Mouse (Mus musculus) erythroid progenitor cell, adult 5-6 weeks (primary cell): Measurements from ENCODE around the gene Mag. TPM values are rescaled to one million over a fixed set of nuclear protein-coding genes. Genes with fewer than 3 reads are reported as not detected.
A peak's percentile ranks its signal among the peaks of the same experiment; 100 is the strongest.
"Not testable (repeated sequence)": the region's sequence is repeated elsewhere in the genome, so short reads cannot be mapped to it uniquely, and the experiment has no call there.

Source experiments
- ATAC-seq: replicated peaks from 2 replicates; pipeline ENCODE4 v1.8.0; 2016; ENCODE audit warnings: moderate number of reproducible peaks, mild to moderate bottlenecking, moderate TSS enrichment, inconsistent platforms; ENCODE audit not compliant: poor library complexity, low FRiP score, severe bottlenecking
- total RNA-seq, 2 experiments: library from RNA; stranded (forward) in 1 of 2; stranded (reverse) in 1 of 2; fragments of 150-400 nt in 1 of 2; fragments of 186-747, 209-891 nt in 1 of 2; gene quantifications; 2 replicates each; pipeline versions ENCODE4 v1.2.3 to v1.2.4; 2015 to 2017; ENCODE audit warnings: low replicate concordance in 2 of 2

The Mag gene
- total RNA-seq (2015; ENCODE audit: low replicate concordance) (not detected in 2 replicates), total RNA-seq (2017; ENCODE audit: low replicate concordance) (not detected in 2 replicates)

- no peak for ATAC-seq
These were observed at the start of gene Mag for GRCm38 (mm10) chr7:30914732-30915131. Gene Mag, minus strand, starts transcription at chr7:30914873.

- ATAC-seq: no peak
These were observed 49.7 kb upstream of the Mag start for GRCm38 (mm10) chr7:30964366-30964765.

- ATAC-seq: no peak
These were observed 48.2 kb upstream of the Mag start for GRCm38 (mm10) chr7:30962862-30963261.

GRCm38 (mm10) chr7:30959786-30960349 is 45.2 kb upstream of the Mag start:
- no peak for ATAC-seq

GRCm38 (mm10) chr7:30958866-30959487 is 44.3 kb upstream of the Mag start:
- ATAC-seq: no peak

GRCm38 (mm10) chr7:30958109-30958865 is 43.6 kb upstream of the Mag start:
- no peak for ATAC-seq

GRCm38 (mm10) chr7:30957367-30957783 is 42.7 kb upstream of the Mag start:
- ATAC-seq: peak; percentile 76

GRCm38 (mm10) chr7:30956756-30957366 is 42.2 kb upstream of the Mag start, which contains the start of gene Usf2:
Gene Usf2, minus strand, starts transcription at chr7:30956803.
- 0 out of 2 replicates have a peak, but pooled peaks have one; percentile 32 for ATAC-seq

- ATAC-seq: no peak
These were observed 41.7 kb upstream of the Mag start for GRCm38 (mm10) chr7:30956357-30956751.

GRCm38 (mm10) chr7:30955584-30956356 is 41.1 kb upstream of the Mag start:
- ATAC-seq: peak; percentile 77

- ATAC-seq: no peak
These were observed 40.4 kb upstream of the Mag start for GRCm38 (mm10) chr7:30954971-30955520.

- ATAC-seq: no peak
These were observed 39.4 kb upstream of the Mag start for GRCm38 (mm10) chr7:30954036-30954435.

GRCm38 (mm10) chr7:30953459-30953858 is 38.8 kb upstream of the Mag start:
- ATAC-seq: no peak

GRCm38 (mm10) chr7:30952441-30953265 is 38.0 kb upstream of the Mag start:
- no peak for ATAC-seq

GRCm38 (mm10) chr7:30949902-30950301 is 35.2 kb upstream of the Mag start:
- ATAC-seq: not testable (repeated sequence)

- ATAC-seq: no peak
These were observed 31.2 kb upstream of the Mag start for GRCm38 (mm10) chr7:30945876-30946275.

GRCm38 (mm10) chr7:30945466-30945865 is 30.8 kb upstream of the Mag start:
- ATAC-seq: not testable (repeated sequence)

GRCm38 (mm10) chr7:30944706-30945105 is 30.0 kb upstream of the Mag start:
- not testable (repeated sequence) for ATAC-seq
